Mouse (Mus musculus) ES-Bruce4 (cell line): ENCODE data around the gene Orm1.

Experiments
- CTCF ChIP-seq: IDR thresholded peaks from one replicate; pipeline ENCODE4 v1.8.1; 2011; ENCODE audit warnings: low read depth, low read length
- EP300 ChIP-seq: IDR thresholded peaks from 2 replicates; pipeline ENCODE4 v1.6.1; 2011; ENCODE audit warnings: low read depth, low read length; ENCODE audit not compliant: insufficient read depth
- POLR2A ChIP-seq: IDR thresholded peaks from one replicate; pipeline ENCODE4 v1.8.1; 2011; ENCODE audit warnings: low read length; ENCODE audit not compliant: insufficient read depth

DNA sequence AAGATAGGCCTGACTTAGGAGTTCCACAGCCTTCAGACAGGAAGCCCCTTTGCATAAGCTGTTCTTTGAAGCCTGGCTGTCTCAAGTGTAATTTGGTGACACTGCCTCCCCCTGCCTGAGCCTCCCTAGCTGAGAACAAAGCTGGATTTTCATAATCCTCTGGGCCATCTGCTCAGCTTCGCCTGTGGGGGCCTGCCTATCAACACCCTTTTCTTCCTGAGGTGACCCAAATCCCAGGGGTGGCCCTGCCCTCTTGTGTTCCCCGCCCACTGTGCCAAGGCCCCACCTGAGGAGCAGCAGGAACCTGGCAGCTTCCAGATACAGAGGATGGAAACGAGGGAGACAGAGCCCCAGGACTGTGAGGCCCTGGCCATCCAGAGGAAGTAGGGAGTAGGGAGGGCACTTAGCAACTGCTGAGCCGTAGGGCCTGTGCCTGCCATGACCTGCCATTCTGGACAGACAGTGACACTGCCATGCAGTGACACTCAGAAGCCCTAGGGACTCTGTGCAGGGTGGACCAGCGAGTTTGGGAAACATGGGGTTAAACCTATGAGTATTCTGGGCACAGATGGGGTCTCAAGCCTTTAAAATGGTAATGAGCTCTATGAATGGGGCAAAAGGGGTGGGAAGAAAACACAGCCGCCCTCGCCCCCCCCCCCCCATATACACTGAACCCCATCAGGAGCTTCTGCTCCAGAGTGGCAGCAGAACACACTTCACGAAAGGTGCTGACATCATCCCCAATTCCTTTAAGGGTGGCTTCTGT lies 44.9 kb downstream of the Orm1 start:
- TF ChIP-seq CTCF (no peak), EP300 (no peak), POLR2A (no peak)
